In genomic region chr15:84700147-84700794, GRCm38 (mm10) we compare ENCODE assay signal across 9 mouse cellular contexts. TPM values are rescaled to one million over a fixed set of nuclear protein-coding genes. Genes with fewer than 3 reads are reported as not detected.
A peak's percentile ranks its signal among the peaks of the same experiment; 100 is the strongest.
DNase-seq lines count a peak whose midpoint lies in the region; ATAC-seq and TF ChIP-seq lines count a peak whose summit lies in the region.
"Had no signal": no experiment of that assay in that cellular context is flagged by ENCODE, and none has a peak within 500 bp of the region (broad histone marks: within the 10 kb centered on the region; RNA-seq: fewer than 3 reads in every experiment).

No protein-coding gene starts in this region.

- WGBS in forebrain, embryonic 11.5 days, result 49% methylated on average over 6 of the region's 6 CpGs
- 46% methylated on average over 6 of the region's 6 CpGs for WGBS in forebrain, embryonic 12.5 days

- no peak overlapping the region for H3K4me2 ChIP-seq in forebrain, embryonic 11.5 days (ENCODE audit: low read depth, low read length, severe bottlenecking)
- no peak overlapping the region for H3K4me2 ChIP-seq in forebrain, embryonic 12.5 days
- H3K4me2 ChIP-seq: limb, embryonic 13.5 days had no signal

- DNase-seq in forebrain, embryonic 11.5 days (ENCODE audit: low spot score), result peak; percentile 88
- DNase-seq in 416B (ENCODE audit: low read depth), result peak; percentile 55
- peak; percentile 85 for DNase-seq in adrenal gland, postnatal 14 days
- peak; percentile 31 to 37 for DNase-seq in gastrocnemius, adult 8-10 months (ENCODE audit: low spot score in 2 of 2)
- peak; percentile 77 for DNase-seq in kidney, postnatal 25 days
- DNase-seq in lung, postnatal 4 days, result peak; percentile 68 to 79

- no peaks in the 10 kb centered on the region for H3K36me3 ChIP-seq in forebrain, embryonic 11.5 days (ENCODE audit: control insufficient read depth, insufficient read depth, low read length)
- H3K36me3 ChIP-seq in forebrain, embryonic 12.5 days (replicated peaks), result no peaks in the 10 kb centered on the region
- no peaks in the 10 kb centered on the region for H3K36me3 ChIP-seq in testis, adult 2 months (ENCODE audit: control insufficient read depth, insufficient read depth, low read length)

- H3K4me1 ChIP-seq in forebrain, embryonic 11.5 days (replicated peaks; ENCODE audit: control insufficient read depth, insufficient read depth, low read length), result no peaks in the 10 kb centered on the region
- H3K4me1 ChIP-seq in forebrain, embryonic 12.5 days, result no peaks in the 10 kb centered on the region; the same call in 1 of the 2 replicates
- H3K4me1 ChIP-seq in testis, adult 2 months (ENCODE audit: control insufficient read depth, insufficient read depth, low read length), result peaks cover 9% of the 10 kb centered on the region

- ATAC-seq in forebrain, embryonic 11.5 days (replicated peaks; ENCODE audit: low FRiP score), result no peak
- ATAC-seq in forebrain, embryonic 12.5 days (ENCODE audit: low FRiP score), result no peak

- no peak overlapping the region for H3K27ac ChIP-seq in forebrain, embryonic 11.5 days (ENCODE audit: low read depth, low read length)
- no peak overlapping the region for H3K27ac ChIP-seq in forebrain, embryonic 12.5 days
- H3K27ac ChIP-seq in testis, adult 2 months (ENCODE audit: control insufficient read depth, insufficient read depth, low read depth, low read length), result no peak overlapping the region
- H3K27ac ChIP-seq: limb, embryonic 13.5 days had no signal

- no peaks in the 10 kb centered on the region for H3K27me3 ChIP-seq in forebrain, embryonic 11.5 days (ENCODE audit: control insufficient read depth, insufficient read depth, low read length)
- H3K27me3 ChIP-seq in forebrain, embryonic 12.5 days, result no peaks in the 10 kb centered on the region
- H3K27me3 ChIP-seq in testis, adult 2 months (ENCODE audit: control insufficient read depth, insufficient read depth, low read length), result no peaks in the 10 kb centered on the region
- H3K27me3 ChIP-seq: limb, embryonic 13.5 days had no signal

- TF ChIP-seq POLR2A in testis, adult 2 months (IDR thresholded peaks at IDR 0.05; ENCODE audit: control insufficient read depth, low read depth, low read length), result no peak

- no peak overlapping the region for H3K9ac ChIP-seq in forebrain, embryonic 11.5 days (ENCODE audit: low read length)
- H3K9ac ChIP-seq in forebrain, embryonic 12.5 days, result no peak overlapping the region
- H3K9ac ChIP-seq: limb, embryonic 13.5 days had no signal

- no peak overlapping the region for H3K4me3 ChIP-seq in forebrain, embryonic 11.5 days (ENCODE audit: low read depth, low read length)
- H3K4me3 ChIP-seq in forebrain, embryonic 12.5 days (replicated peaks), result no peak overlapping the region
- H3K4me3 ChIP-seq in testis, adult 2 months (ENCODE audit: control insufficient read depth, low read depth, low read length), result no peak overlapping the region
- H3K4me3 ChIP-seq: limb, embryonic 13.5 days had no signal

- peak; percentile 98 for TF ChIP-seq CTCF in testis, adult 2 months (IDR thresholded peaks at IDR 0.05; ENCODE audit: control insufficient read depth, insufficient read depth, insufficient replicate concordance, low read depth, low read length)

- no peaks in the 10 kb centered on the region for H3K9me3 ChIP-seq in forebrain, embryonic 11.5 days (ENCODE audit: control insufficient read depth, low read length)
- no peaks in the 10 kb centered on the region for H3K9me3 ChIP-seq in forebrain, embryonic 12.5 days
- H3K9me3 ChIP-seq: limb, embryonic 13.5 days had no signal

RNA-seq across cellular contexts. Expression of gene Arhgap8, which starts 19.6 kb away (rescaled TPM):
- polyA plus RNA-seq in forebrain, embryonic 11.5 days (2014; fragmentation: Nextera tagmentation; extraction: Ambion mirVana), result 1.1 and 1.7 TPM in 2 replicates
- 0.60 and 1.1 TPM in 2 replicates for polyA plus RNA-seq in forebrain, embryonic 12.5 days (2016; fragmentation: Nextera tagmentation; extraction: Ambion mirVana)
- total RNA-seq in adrenal gland, postnatal 14 days (2021), result 0.83 and 1.2 TPM in 2 replicates
- total RNA-seq in gastrocnemius, adult 8-10 months (2022), result under 1 TPM in 2 of 4 experiments, not detected in 2; 0.31 to 0.32 TPM
- 3.1 and 3.7 TPM in 2 replicates for polyA plus RNA-seq in testis, adult 2 months (2012; rRNA removed)

RNA-seq across cellular contexts. Expression of gene Prr5, which starts 30.9 kb away (rescaled TPM):
- polyA plus RNA-seq in forebrain, embryonic 11.5 days (2014; fragmentation: Nextera tagmentation; extraction: Ambion mirVana), result 10.0 and 12.3 TPM in 2 replicates
- 7.6 and 10.1 TPM in 2 replicates for polyA plus RNA-seq in forebrain, embryonic 12.5 days (2016; fragmentation: Nextera tagmentation; extraction: Ambion mirVana)
- 7.1 and 8.7 TPM in 2 replicates for total RNA-seq in adrenal gland, postnatal 14 days (2021)
- 1 to 10 TPM; 1.1 to 3.5 (median 2.3) TPM for total RNA-seq in gastrocnemius, adult 8-10 months (2022)
- polyA plus RNA-seq in testis, adult 2 months (2012; rRNA removed), result 13.0 and 13.4 TPM in 2 replicates

Comparison
In these comparisons a context has a peak if more than half of its experiments do, and no peak if none do; other contexts are left out.
1. DNase-seq: peak in every context shown above with its lines; median percentile 88 in forebrain, embryonic 11.5 days; 85 in adrenal gland, postnatal 14 days; 77 in kidney, postnatal 25 days; 74 in lung, postnatal 4 days; 55 in 416B; 34 in gastrocnemius, adult 8-10 months.